Mouse (Mus musculus) common myeloid progenitor, adult 5-6 weeks (primary cell): ENCODE measurements around the gene Ktn1. TPM values are rescaled to one million over a fixed set of nuclear protein-coding genes. Genes with fewer than 3 reads are reported as not detected.

Experiments
- ATAC-seq: replicated peaks from 2 replicates; pipeline ENCODE4 v1.8.0; 2016; ENCODE audit warnings: low read depth, mild to moderate bottlenecking, moderate TSS enrichment, inconsistent platforms; ENCODE audit not compliant: poor library complexity, severe bottlenecking
- total RNA-seq: library from RNA; stranded (forward); fragments of 200-1000, 187-1606 nt; gene quantifications from 2 replicates; pipeline ENCODE4 v1.2.3, GENCODE M21; 2017

Ktn1 gene
- total RNA-seq, 1 experiment from 2014 or later = 110 TPM

GRCm38 (mm10) chr14:47751422-47752205 lies 103.4 kb downstream of the Ktn1 start:
- peak; percentile 76 for ATAC-seq

- no peak for ATAC-seq
Measured at GRCm38 (mm10) chr14:47753561-47753960, 105.3 kb downstream of the Ktn1 start.

DNA sequence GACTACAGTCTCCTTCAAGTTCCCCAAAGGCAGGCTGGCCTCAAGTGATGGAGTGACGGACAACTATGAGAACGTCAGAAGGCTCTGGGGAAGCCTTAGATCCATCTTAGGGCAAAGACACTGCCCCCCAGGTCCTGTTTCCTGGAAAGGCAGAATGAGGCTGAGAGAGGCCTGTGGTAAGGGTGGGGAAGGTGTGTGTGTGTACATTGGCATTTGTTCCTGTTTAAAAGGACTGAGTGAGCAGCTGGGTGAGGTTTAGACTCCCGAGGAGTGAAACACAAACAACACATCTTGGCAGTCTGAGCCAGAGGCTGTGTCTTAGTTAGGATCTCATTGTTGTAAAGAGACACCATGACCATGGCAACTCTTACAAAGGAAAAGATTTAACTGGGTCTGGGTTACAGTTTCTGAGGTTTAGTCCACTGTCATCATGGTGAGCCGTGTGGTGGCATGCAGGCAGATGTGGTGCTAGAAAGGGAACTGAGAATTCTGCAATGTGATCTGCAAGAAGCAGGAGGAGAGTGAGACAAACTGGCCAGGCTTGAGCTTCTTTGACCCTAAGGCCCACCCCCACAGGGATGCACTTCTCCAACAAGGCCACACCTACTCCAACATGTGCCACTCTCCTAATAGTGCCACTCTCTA lies 106.1 kb downstream of the Ktn1 start:
- ATAC-seq = peak; percentile 78

- no peak for ATAC-seq
Measured at GRCm38 (mm10) chr14:47756411-47757065, 108.3 kb downstream of the Ktn1 start.

- no peak for ATAC-seq
Measured at GRCm38 (mm10) chr14:47765192-47765591, 116.9 kb downstream of the Ktn1 start.

DNA sequence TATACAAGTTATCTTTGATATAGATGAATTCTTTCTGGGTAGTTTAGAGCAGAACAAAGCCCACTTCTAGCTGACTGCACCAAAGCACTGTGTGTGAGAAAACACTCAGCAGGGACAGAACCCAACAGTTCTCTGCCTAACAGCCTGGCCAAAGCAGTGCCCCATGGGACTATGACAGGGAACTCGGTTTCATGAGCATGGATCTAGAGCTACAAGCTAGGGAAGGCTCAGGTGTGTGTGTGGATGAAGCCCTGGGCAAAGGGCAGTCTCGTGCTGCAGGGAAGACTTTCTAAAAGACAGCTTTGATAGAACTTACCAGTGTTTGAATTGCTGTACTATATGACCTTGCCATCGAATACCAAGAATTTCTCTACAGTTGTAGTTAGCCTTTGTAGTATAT lies 117.5 kb downstream of the Ktn1 start:
- ATAC-seq = no peak

GRCm38 (mm10) chr14:47766373-47766772 lies 118.1 kb downstream of the Ktn1 start:
- no peak for ATAC-seq

DNA sequence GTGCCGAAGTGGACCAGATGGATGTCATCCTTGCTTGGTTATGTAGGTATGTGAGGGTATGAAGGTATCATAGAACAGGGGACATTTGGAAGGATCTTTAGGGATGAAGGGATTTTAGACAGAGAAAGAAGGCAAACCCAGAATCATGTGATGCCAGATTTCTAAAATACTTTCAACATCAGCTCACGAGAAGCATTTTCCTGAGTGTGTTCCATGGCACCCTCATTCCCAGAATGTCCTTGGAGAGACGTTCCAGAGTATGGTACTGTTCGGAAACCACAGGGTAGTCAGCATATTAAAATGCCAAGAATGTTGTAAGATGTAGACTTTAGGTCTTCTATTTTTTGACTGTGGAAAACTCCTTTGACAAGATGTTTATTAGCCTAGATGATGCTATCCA lies 123.2 kb downstream of the Ktn1 start:
- no peak for ATAC-seq

DNA sequence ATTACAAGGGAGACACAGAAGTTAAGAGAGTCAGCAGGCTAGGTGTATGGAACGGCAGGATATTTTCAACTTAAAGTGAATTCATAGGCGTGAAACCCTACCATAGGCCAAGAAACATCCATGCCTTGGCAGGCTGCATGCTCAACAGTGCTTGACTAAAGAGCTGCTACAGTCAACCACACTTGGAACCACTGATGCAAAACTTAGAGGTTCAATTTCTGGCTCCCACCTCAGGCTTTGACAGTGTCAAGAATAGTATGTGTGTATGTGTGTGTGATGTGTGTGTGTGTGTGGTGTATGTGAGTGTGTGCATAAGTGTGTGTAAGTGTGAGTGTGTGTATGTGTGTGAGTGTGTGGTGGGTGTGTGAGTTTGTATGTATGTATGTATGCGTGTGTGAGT lies 127.3 kb downstream of the Ktn1 start:
- no peak for ATAC-seq

DNA sequence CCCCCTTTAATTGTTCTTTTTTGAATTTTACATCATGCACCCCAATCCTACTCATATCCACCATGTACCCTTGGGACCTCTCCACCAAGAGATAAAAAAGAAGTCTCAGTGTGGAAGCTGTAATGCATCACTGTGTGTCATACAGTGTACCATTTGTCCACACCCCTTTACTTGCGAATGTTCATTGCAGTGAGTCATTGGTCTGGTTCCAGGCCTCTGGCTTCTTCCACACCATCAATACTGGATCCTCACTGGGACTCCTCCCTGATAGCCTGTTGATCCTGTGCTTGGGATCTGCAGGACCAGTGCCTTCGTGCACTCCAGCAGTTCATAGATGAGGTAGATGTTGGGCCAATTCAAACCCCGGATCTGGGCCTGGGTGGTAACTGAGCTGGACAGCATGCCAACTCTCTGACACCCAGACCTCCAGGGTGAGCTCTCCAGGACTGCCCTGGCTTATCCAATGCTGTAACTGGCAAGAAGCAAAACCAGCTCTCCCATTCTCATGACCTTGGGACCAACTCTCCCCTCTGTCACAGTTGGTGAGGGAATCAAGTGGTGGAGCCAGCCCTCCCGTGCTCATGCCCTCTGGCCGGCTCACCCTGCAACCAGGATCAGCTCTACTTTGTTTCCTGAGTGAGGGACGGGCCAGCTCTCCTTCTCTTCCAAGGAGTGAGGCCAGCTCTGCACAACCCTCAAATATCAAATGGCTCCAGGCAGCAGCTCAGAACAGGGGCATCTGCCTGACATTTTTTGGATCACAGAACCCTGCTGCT lies 128.2 kb downstream of the Ktn1 start:
- ATAC-seq = no peak

- no peak for ATAC-seq
Measured at GRCm38 (mm10) chr14:47786112-47786511, 137.9 kb downstream of the Ktn1 start.

Other genes with a start within 250 kb of the Ktn1 start
- gene Dlgap5, start 230.0 kb upstream of the Ktn1 start, total RNA-seq = 67.0 and 68.4 TPM in 2 replicates
- gene Fbxo34, start 198.0 kb upstream of the Ktn1 start, total RNA-seq = 15.2 and 29.1 TPM in 2 replicates
- 6.9 and 17.0 TPM in 2 replicates for gene Atg14, start 77.8 kb upstream of the Ktn1 start, total RNA-seq